Mouse (Mus musculus) ES-E14 (cell line): ENCODE data around the gene Ppt2.

Experiments used
- CHD2 ChIP-seq: IDR thresholded peaks from 2 replicates; pipeline ENCODE4 v1.6.1; 2014; ENCODE audit warnings: mild to moderate bottlenecking, low read depth, low read length, inconsistent platforms
- HCFC1 ChIP-seq: IDR thresholded peaks from 2 replicates; pipeline ENCODE4 v1.6.1; 2012; ENCODE audit warnings: low read length, inconsistent platforms, borderline replicate concordance; ENCODE audit not compliant: insufficient read depth
- MAFK ChIP-seq: IDR thresholded peaks from 2 replicates; pipeline ENCODE4 v1.6.1; 2014; ENCODE audit warnings: mild to moderate bottlenecking, low read depth, low read length, inconsistent platforms; ENCODE audit not compliant: insufficient read depth
- ZC3H11A ChIP-seq: IDR thresholded peaks from 2 replicates; pipeline ENCODE4 v1.6.1; 2012; ENCODE audit warnings: low read depth, mild to moderate bottlenecking, inconsistent platforms, low read length, borderline replicate concordance
- ZNF384 ChIP-seq: IDR thresholded peaks from 2 replicates; pipeline ENCODE4 v1.6.1; 2012; ENCODE audit warnings: low read depth, low read length, inconsistent platforms

- no peak for TF ChIP-seq ZNF384
- TF ChIP-seq CHD2, result no peak
- no peak; the same call in 1 of the 2 replicates for TF ChIP-seq HCFC1
- TF ChIP-seq MAFK, result no peak
- no peak for TF ChIP-seq ZC3H11A
Observed at GRCm38 (mm10) chr17:34586796-34587422, 41.4 kb downstream of the Ppt2 start.
